Mouse (Mus musculus): ENCODE data around the gene Foxn4.
A peak's percentile ranks its signal among the peaks of the same experiment; 100 is the strongest.

The Foxn4 gene

GRCm38 (mm10) chr5:114273693-114274402, at the start of gene Foxn4:
Gene Foxn4, minus strand, starts transcription at chr5:114273807.
- peak; percentile 86 for DNase-seq (ENCODE audit: low read depth, low spot score)

- no peak for DNase-seq (ENCODE audit: low read depth, low spot score)
These were observed 49.6 kb upstream of the Foxn4 start for GRCm38 (mm10) chr5:114323105-114323790.

- DNase-seq (ENCODE audit: low read depth, low spot score): no peak
These were observed 36.1 kb upstream of the Foxn4 start for GRCm38 (mm10) chr5:114309680-114310036.

- DNase-seq (ENCODE audit: low read depth, low spot score): peak; percentile 70
These were observed 35.4 kb upstream of the Foxn4 start for GRCm38 (mm10) chr5:114308765-114309679.

GRCm38 (mm10) chr5:114306496-114306895, 32.9 kb upstream of the Foxn4 start:
- no peak for DNase-seq (ENCODE audit: low read depth, low spot score)

GRCm38 (mm10) chr5:114303166-114303565, 29.6 kb upstream of the Foxn4 start:
- no peak for DNase-seq (ENCODE audit: low read depth, low spot score)

GRCm38 (mm10) chr5:114299883-114300610, 26.4 kb upstream of the Foxn4 start:
- DNase-seq (ENCODE audit: low read depth, low spot score): no peak

GRCm38 (mm10) chr5:114299156-114299855, 25.7 kb upstream of the Foxn4 start:
- DNase-seq (ENCODE audit: low read depth, low spot score): no peak

GRCm38 (mm10) chr5:114298212-114298894, 24.7 kb upstream of the Foxn4 start:
- no peak for DNase-seq (ENCODE audit: low read depth, low spot score)

- DNase-seq (ENCODE audit: low read depth, low spot score): peak; percentile 60
These were observed 23.4 kb upstream of the Foxn4 start for GRCm38 (mm10) chr5:114296693-114297631.

GRCm38 (mm10) chr5:114290004-114290403, 16.4 kb upstream of the Foxn4 start:
- no peak for DNase-seq (ENCODE audit: low read depth, low spot score)

- no peak for DNase-seq (ENCODE audit: low read depth, low spot score)
These were observed 15.3 kb upstream of the Foxn4 start, which contains the start of gene Myo1h for GRCm38 (mm10) chr5:114288874-114289273. Gene Myo1h, plus strand, starts transcription at chr5:114289166.

GRCm38 (mm10) chr5:114288396-114288795, 14.8 kb upstream of the Foxn4 start:
- DNase-seq (ENCODE audit: low read depth, low spot score): no peak

GRCm38 (mm10) chr5:114286872-114287571, 13.4 kb upstream of the Foxn4 start:
- DNase-seq (ENCODE audit: low read depth, low spot score): peak; percentile 70

- DNase-seq (ENCODE audit: low read depth, low spot score): peak; percentile 42
These were observed 12.5 kb upstream of the Foxn4 start for GRCm38 (mm10) chr5:114286102-114286501.

GRCm38 (mm10) chr5:114285398-114285700, 11.7 kb upstream of the Foxn4 start:
- DNase-seq (ENCODE audit: low read depth, low spot score): no peak

- DNase-seq (ENCODE audit: low read depth, low spot score): no peak
These were observed 11.2 kb upstream of the Foxn4 start for GRCm38 (mm10) chr5:114284604-114285397.

- DNase-seq (ENCODE audit: low read depth, low spot score): no peak
These were observed 8.7 kb upstream of the Foxn4 start for GRCm38 (mm10) chr5:114282346-114282745.

Data from ES-CJ7 (cell line).